Mouse (Mus musculus) gastrocnemius, postnatal 36 days (tissue): ENCODE measurements around the gene Rcc2. TPM values are rescaled to one million over a fixed set of nuclear protein-coding genes. Genes with fewer than 3 reads are reported as not detected.

Experiments used
- DNase-seq, 2 experiments: peaks; one replicate each; pipeline ENCODE4 v3.0.0; 2022
- intact Hi-C: fragments of 180-260 bp; cut with DNase I; formaldehyde crosslinking; loops from one replicate; pipeline ENCODE4 v1.15.1; 2025
- microRNA-seq, 2 experiments: library from miRNA; unstranded; fragments of <30 nt; microRNA quantifications; one replicate each; pipeline ENCODE4 v1.2.0; 2021
- total RNA-seq, 2 experiments: library from RNA; stranded (reverse); gene quantifications; 2 replicates each; pipeline ENCODE4 v1.2.3; 2021

The Rcc2 gene
- total RNA-seq, 2 experiments from 2014 or later = 8.1 to 9.5 TPM

DNA sequence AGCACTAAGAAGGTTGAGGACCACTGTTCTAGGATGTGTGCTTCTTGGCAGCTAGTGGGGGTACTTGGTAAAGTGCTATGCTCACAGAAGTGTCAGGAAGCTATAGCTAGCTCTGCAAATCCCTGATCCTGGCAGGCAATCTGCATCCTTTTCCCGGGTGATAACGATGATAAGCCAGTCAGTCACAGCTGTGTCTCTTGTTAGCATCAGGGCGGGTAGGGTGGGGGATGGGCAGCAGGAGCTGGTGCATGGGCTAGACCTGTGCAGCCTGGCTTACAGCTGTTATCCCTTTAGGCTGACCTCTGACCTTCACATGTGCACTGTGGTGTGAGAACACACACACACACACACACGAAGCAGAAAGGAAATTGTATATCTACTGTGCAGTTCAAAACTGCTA, 42.7 kb downstream of the Rcc2 start:
- DNase-seq = no peak
- intact Hi-C loops = loop anchor here (2.0 to 10.0 kb wide), 2 partner anchors 16 to 148 kb away; no protein-coding TSS in a partner anchor

DNA sequence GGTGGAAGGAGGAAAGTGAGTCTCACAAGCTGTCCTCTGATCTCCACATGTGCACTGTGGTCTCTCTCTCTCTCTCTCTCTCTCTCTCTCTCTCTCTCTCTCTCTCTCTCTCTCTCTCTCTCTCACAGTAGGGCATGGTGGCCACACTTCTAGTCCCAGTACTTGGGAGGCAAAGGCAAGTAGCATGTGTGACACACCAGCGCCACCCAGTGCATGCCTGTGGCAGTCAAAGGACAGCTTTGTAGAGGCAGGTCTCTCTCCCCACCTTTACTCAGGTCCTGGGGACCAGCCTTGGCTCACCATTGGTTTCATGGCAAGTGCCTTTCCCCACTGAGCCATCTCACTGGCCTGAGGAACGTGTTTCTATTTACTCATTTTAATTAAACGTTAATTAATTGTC, 44.3 kb downstream of the Rcc2 start:
- peak; percentile 29 to 45 for DNase-seq
- intact Hi-C loops = loop anchor here (5.0 to 10.0 kb wide), 2 partner anchors 67 to 150 kb away; no protein-coding TSS in a partner anchor

DNA sequence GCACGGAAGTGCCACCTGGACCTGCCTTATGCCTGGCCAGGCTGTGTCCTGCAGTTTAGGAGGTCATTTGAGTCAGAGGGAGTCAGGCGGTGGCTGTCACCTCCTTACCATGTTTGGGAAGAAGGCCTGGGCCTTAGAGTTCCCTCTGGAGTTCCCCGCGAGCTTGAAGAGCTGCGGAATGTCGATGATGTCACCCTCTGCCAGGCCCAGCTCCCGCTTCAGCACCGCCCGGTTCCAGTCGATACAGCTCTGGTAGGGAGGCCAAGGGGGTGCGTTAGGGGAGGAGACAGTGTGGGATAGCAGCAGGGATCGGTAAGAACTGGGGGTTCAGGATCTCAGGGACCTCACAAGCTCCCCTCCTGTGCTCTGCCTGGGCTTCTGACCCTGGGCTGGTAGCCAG, 47.6 kb downstream of the Rcc2 start:
- intact Hi-C loops = loop anchor here (5.0 to 10.0 kb wide), 2 partner anchors 71 to 153 kb away; no protein-coding TSS in a partner anchor
- DNase-seq = no peak

DNA sequence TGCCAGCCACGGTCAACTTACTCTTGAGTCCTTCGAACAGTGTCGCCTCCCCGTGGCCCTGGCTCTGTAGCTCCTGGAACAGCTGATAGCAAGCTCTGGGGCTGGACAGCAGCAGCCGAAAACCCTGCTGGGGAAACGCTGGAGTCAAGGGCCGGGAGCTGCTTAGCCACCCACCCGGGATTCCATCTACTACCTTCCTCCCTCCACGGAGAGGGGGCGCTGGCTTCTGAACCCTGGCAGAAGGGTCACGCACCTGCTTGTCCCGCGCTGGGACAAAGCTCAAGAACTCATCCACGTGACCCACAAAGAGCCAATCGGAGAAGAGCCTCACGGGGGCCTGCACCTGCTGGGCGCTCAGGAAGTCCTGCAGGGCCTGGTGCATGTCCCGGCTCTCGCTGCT, 50.0 kb downstream of the Rcc2 start:
- intact Hi-C loops = no loop called here
- DNase-seq = no peak

GRCm38 (mm10) chr4:140753366-140753765, 53.0 kb downstream of the Rcc2 start:
- intact Hi-C loops = no loop called here
- DNase-seq = no peak

GRCm38 (mm10) chr4:140755811-140756210, 55.5 kb downstream of the Rcc2 start:
- DNase-seq = no peak
- intact Hi-C loops = no loop called here

GRCm38 (mm10) chr4:140761601-140762000, 61.3 kb downstream of the Rcc2 start:
- intact Hi-C loops = loop anchor here (5.0 kb wide), 1 partner anchor 191 kb away; no protein-coding TSS in a partner anchor
- DNase-seq = no peak

DNA sequence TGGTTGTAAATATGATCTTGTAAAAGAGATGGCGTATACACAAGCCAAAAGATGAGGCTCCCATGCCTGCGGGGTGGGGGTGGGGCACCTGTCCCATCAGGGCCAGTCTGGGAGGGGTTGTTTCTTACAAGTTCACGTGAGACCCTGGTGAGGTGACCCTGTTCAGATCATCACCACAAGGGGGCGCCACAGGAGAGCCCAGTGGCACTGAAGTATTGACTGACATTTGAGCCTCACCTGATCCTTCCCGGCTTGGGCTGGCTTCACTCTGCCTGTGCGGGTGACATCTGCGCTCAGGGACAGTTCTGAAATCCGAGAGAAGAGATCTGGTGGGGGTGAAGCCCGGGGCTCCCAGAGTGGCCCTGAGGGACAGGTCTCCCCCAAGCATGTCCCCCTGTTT, 62.8 kb downstream of the Rcc2 start:
- intact Hi-C loops = loop anchor here (5.0 kb wide), 1 partner anchor 189 kb away; no protein-coding TSS in a partner anchor
- DNase-seq = peak; percentile 66 to 70

DNA sequence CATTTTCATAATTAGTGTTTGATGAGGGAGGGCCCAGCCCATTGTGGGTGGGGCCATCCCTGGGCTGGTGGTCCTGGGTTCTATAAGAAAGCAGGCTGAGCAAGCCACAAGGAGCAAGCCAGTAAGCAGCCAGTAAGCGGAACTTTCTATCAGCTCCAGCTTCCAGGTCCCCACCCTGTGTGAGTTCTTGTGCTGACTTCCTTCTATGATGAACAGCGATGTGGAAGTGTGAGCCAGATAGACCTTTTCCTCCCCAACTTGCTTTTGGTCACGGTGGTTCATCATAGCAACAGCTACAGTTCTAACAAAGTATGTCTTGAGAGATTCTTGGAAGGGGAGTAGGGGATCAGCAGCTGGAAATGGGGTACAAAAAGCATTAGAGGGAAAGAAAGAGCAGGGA, 65.6 kb downstream of the Rcc2 start:
- DNase-seq = no peak
- intact Hi-C loops = no loop called here

- DNase-seq = no peak
- intact Hi-C loops = no loop called here
These were observed 68.6 kb downstream of the Rcc2 start for GRCm38 (mm10) chr4:140768973-140769372.

GRCm38 (mm10) chr4:140770433-140770832, 70.1 kb downstream of the Rcc2 start:
- peak; percentile 35 to 41 for DNase-seq
- intact Hi-C loops = no loop called here

GRCm38 (mm10) chr4:140771091-140771490, 70.8 kb downstream of the Rcc2 start:
- intact Hi-C loops = no loop called here
- DNase-seq = no peak

Small RNA genes within 50 kb of the gene (microRNA-seq; reads per million reads assigned to microRNA genes)
- 0 reads per million in 2 experiments for gene Gm23045
- gene Gm25951 = 0 reads per million in 2 experiments

Other genes starting within 250 kb of the Rcc2 start
- gene Arhgef10l, start 34.5 kb upstream of the Rcc2 start, total RNA-seq = 10 to 100 TPM; 39.0 to 49.9 TPM
- not detected for gene Padi6, start 42.1 kb downstream of the Rcc2 start, total RNA-seq
- gene Padi4, start 73.7 kb downstream of the Rcc2 start, total RNA-seq = under 1 TPM in 1 of 2 experiments, not detected in 1; 0.15 TPM
- gene Padi3, start 110.1 kb downstream of the Rcc2 start, total RNA-seq = 1 to 10 TPM; 2.0 to 3.0 TPM
- under 1 TPM; 0.07 to 0.08 TPM for gene Padi1, start 145.2 kb downstream of the Rcc2 start, total RNA-seq
- gene Padi2, start 205.8 kb downstream of the Rcc2 start, total RNA-seq = 100 to 1,000 TPM; 105 to 170 TPM